Mouse (Mus musculus) embryonic fibroblast, embryonic 13.5 days (primary cell): Measurements from ENCODE around the gene Tspan32.

Experiments used
- CTCF ChIP-seq: IDR thresholded peaks from 2 replicates; pipeline ENCODE4 v1.5.1; 2011; ENCODE audit warnings: mild to moderate bottlenecking, control low read depth, low read length, moderate library complexity, borderline replicate concordance; ENCODE audit not compliant: insufficient read depth
- POLR2A ChIP-seq: IDR thresholded peaks from 2 replicates; pipeline ENCODE4 v1.6.1; 2011; ENCODE audit warnings: low read depth, mild to moderate bottlenecking, control low read depth, low read length, moderate library complexity

GRCm38 (mm10) chr7:143021356-143022164 is 16.7 kb downstream of the Tspan32 start:
- no peak for TF ChIP-seq CTCF
- TF ChIP-seq POLR2A, result no peak
